Mouse (Mus musculus) small intestine, adult 2 months (tissue): ENCODE measurements around the gene Mrgprb3. TPM values are rescaled to one million over a fixed set of nuclear protein-coding genes. Genes with fewer than 3 reads are reported as not detected.

Experiments used
- H3K27ac ChIP-seq: fragments of 200-500 bp; 2 replicates; pipeline ENCODE4 v1.5.1; 2012; ENCODE audit warnings: low read depth, low read length, control low read depth, inconsistent platforms; ENCODE audit not compliant: insufficient read depth
- H3K27me3 ChIP-seq: fragments of 200-500 bp; 2 replicates; pipeline ENCODE4 v1.6.1; 2012; ENCODE audit warnings: mild to moderate bottlenecking, moderate library complexity, low read length, inconsistent platforms; ENCODE audit not compliant: control insufficient read depth, insufficient read depth
- H3K36me3 ChIP-seq: fragments of 200-500 bp; 2 replicates; pipeline ENCODE4 v1.6.1; 2012; ENCODE audit warnings: mild to moderate bottlenecking, low read length, control low read depth, inconsistent platforms; ENCODE audit not compliant: control insufficient read depth, insufficient read depth
- H3K4me1 ChIP-seq: fragments of 200-500 bp; 2 replicates; pipeline ENCODE4 v1.6.1; 2012; ENCODE audit warnings: low read length, inconsistent platforms, mixed read lengths; ENCODE audit not compliant: control insufficient read depth, insufficient read depth, insufficient read length
- H3K4me3 ChIP-seq: fragments of 200-500 bp; 2 replicates; pipeline ENCODE4 v1.5.1; 2012; ENCODE audit warnings: low read depth, mild to moderate bottlenecking, control low read depth, inconsistent platforms, low read length, moderate library complexity
- CTCF ChIP-seq: fragments of 200-500 bp; IDR thresholded peaks from 2 replicates; pipeline ENCODE4 v1.5.1; 2012; ENCODE audit warnings: low read depth, mild to moderate bottlenecking, control low read depth, inconsistent platforms, low read length, moderate library complexity, mixed read lengths; ENCODE audit not compliant: insufficient replicate concordance, insufficient read length; ENCODE audit errors: extremely low read depth
- POLR2A ChIP-seq: fragments of 200-500 bp; IDR thresholded peaks from 2 replicates; pipeline ENCODE4 v1.6.1; 2012; ENCODE audit warnings: low read depth, mild to moderate bottlenecking, control low read depth, inconsistent platforms, low read length, moderate library complexity
- WGBS: fragments of 180-500 bp; shearing (Covaris S2); methylation state at CpG from one replicate; pipeline ENCODE4 v1.1.7; 2018; 5-methylcytosine and 5-hydroxymethylcytosine counted together
- polyA plus RNA-seq: library from polyadenylated mRNA; depleted of rRNA; stranded (reverse); fragments of >200 nt; gene quantifications from 2 replicates; pipeline ENCODE4 v1.2.3, GENCODE M21; 2012; rRNA removed

Mrgprb3 gene
- polyA plus RNA-seq, result not detected in 2 replicates

DNA sequence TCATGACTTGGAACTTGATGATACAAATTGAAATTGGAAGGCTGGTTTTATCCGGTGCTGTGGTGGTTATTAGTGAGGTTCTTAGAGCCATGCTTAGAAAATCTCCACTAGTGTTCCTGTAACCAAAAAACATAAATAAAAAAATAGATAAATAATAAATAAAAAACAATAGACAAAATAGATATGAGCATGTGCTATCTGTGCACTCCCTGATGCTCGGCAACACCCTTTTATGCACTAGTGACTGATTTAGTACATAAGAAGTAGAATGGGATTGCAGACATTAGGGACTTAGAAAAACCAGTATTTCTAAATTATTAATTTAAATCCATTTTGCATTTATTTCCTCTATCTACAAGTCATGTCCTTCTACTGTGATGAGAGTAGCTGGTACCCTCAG is at the start of gene Mrgprb3:
TSS of gene Mrgprb3 (minus strand) at position 101 of the 400 bp plus-strand sequence.
- Histone ChIP-seq H3K27me3 (no peaks in the 10 kb centered on the region), H3K4me3 (no peak within 1 kb of the TSS), H3K27ac (no peak within 1 kb of the TSS), H3K36me3 (no peaks in the 10 kb centered on the region), H3K4me1 (no peaks in the 10 kb centered on the region)
- no peak for TF ChIP-seq CTCF
- TF ChIP-seq POLR2A, result no peak
- 93% methylated on average over 2 of the region's 2 CpGs for WGBS

Other genes starting within 250 kb of the Mrgprb3 start
- 0.04 TPM in 1 of 2 replicates, not detected in the other for gene Mrgprb1, start 187.5 kb downstream of the Mrgprb3 start, polyA plus RNA-seq
- gene Mrgprx2, start 144.5 kb downstream of the Mrgprb3 start, polyA plus RNA-seq, result not detected in 2 replicates
- not detected in 2 replicates for gene Mrgprb2, start 85.7 kb downstream of the Mrgprb3 start, polyA plus RNA-seq
- 3.6 and 6.8 TPM in 2 replicates for gene Zdhhc13, start 145.2 kb upstream of the Mrgprb3 start, polyA plus RNA-seq
- not detected in 2 replicates for gene Csrp3, start 204.2 kb upstream of the Mrgprb3 start, polyA plus RNA-seq
- gene E2f8, start 237.8 kb upstream of the Mrgprb3 start, polyA plus RNA-seq, result 2.4 and 4.8 TPM in 2 replicates